Mouse (Mus musculus): ENCODE results near the gene Myo10.
"Not testable (repeated sequence)": the region's sequence is repeated elsewhere in the genome, so short reads cannot be mapped to it uniquely, and the experiment has no call there.

Myo10 gene

GRCm38 (mm10) chr15:25693708-25694107 lies 71.4 kb downstream of the Myo10 start:
- DNase-seq, result peak in 1 of 2 experiments; percentile 47

DNA sequence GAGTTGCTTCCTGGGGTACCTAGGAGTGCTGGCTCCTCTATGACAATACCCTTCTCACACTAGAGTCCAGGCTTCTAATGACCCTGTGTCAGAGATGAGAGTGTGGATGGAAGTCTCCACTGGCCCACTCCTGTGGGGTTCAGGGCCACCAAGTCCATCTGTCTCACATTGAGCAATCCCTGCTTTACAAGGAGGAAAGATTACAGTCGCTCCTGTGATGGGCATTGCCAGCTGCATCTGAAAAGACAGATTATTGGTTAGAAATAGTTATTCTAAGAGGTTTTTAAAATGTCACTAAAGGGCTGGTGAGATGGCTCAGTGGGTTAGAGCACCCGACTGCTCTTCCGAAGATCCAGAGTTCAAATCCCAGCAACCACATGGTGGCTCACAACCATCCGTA lies 72.4 kb downstream of the Myo10 start:
- DNase-seq, result no peak

GRCm38 (mm10) chr15:25695253-25695652 lies 72.9 kb downstream of the Myo10 start:
- DNase-seq, result no peak

GRCm38 (mm10) chr15:25695883-25696282 lies 73.6 kb downstream of the Myo10 start:
- DNase-seq, result no peak

DNA sequence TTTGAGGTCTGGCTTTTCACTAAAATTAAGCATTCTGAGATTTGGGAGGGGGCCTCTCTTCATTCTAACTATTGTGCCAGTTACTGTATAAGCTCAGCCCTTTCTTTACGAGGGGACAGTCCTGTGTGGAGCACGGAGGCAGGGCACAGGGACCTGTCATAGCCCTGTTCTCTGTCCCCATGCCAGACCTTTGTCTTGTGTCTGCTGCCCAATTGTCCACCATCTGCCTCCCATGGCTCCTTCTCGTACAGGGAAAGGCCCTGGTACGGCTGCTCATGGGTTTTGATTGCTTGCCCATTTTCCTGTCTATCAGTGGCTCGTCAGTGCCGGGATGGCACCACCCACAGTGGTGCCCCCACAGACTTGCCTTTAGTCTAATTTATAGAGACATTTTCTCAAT lies 74.3 kb downstream of the Myo10 start:
- DNase-seq, result peak; percentile 77 to 80

- DNase-seq, result no peak
These were observed 76.8 kb downstream of the Myo10 start for GRCm38 (mm10) chr15:25699032-25699557.

DNA sequence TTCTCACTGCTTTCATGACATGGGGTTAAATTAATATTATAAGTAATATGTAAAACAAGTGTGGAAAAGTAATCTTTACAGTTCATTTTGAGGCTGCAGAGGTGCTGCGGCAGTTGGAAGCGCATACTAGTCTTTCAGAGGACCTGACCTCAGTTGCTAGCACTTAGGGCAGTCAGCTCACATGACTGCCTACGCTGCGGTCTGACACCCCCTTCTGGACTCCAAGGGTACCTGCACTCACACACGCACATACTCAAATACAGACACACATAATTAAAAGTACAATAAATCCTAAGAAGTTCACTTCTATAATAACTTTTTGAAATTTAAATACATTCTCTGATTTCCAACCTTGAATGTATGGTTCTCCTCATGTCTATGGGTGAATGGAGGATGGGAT lies 80.3 kb downstream of the Myo10 start:
- no peak for DNase-seq

GRCm38 (mm10) chr15:25704809-25705585 lies 82.7 kb downstream of the Myo10 start:
- peak; percentile 64 to 75 for DNase-seq

GRCm38 (mm10) chr15:25706874-25707554 lies 84.7 kb downstream of the Myo10 start:
- peak; percentile 73 to 75 for DNase-seq

DNA sequence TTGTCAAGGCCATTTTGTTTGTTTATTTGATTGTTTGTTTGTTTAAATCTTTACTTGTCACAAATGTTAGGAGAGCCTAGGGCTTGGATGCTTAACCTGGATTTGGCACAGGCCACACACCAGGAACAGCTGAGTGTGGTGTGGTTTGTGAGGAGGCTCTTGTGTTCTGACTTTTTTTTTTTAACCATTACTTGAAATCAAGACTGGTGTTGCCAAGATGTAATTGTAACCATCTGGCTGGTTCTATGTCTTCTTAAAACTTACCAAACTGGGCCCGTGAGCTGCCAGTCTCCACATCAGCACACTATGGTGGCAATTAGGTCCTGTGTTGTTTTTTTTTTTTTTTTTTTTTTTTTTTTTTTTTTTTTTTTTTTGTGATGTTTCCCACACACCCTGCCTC lies 85.6 kb downstream of the Myo10 start:
- DNase-seq, result no peak

GRCm38 (mm10) chr15:25710876-25711275 lies 88.6 kb downstream of the Myo10 start:
- DNase-seq, result no peak

GRCm38 (mm10) chr15:25712877-25713276 lies 90.6 kb downstream of the Myo10 start:
- peak in 1 of 2 experiments; percentile 26 for DNase-seq

DNA sequence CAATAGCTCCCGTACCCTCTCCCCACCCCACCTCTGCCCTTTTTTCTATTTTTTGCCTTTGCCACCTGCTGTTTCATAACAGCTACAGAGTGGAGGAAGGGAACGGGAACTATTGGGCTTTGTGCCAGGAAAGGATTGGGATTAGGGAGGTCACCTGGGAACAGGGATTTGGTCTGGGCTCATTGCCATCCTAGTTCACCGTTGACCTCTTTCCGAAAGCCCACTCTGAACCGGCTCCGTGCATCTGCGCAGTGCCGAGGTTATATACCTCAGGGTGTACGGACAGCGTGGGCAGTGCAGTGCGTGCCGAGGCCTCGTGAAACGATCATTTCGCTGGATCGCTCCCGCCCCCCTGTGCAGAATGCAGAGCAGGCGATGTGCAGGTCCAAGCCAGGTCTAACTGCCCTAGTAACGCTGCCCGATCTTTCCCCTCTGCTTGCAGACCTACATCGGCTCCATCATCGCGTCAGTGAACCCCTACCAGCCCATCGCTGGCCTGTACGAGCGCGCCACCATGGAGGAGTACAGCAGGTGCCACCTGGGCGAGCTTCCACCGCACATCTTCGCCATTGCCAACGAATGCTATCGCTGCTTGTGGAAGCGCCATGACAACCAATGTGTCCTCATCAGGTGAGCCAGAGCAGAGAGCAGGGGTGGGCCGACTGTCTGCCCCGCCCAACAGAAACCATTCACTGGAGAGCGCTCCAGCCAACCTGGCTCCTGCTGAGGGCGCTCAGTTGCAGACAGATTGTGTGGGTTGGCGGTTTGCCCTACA lies 91.4 kb downstream of the Myo10 start:
- DNase-seq, result peak; percentile 92

DNA sequence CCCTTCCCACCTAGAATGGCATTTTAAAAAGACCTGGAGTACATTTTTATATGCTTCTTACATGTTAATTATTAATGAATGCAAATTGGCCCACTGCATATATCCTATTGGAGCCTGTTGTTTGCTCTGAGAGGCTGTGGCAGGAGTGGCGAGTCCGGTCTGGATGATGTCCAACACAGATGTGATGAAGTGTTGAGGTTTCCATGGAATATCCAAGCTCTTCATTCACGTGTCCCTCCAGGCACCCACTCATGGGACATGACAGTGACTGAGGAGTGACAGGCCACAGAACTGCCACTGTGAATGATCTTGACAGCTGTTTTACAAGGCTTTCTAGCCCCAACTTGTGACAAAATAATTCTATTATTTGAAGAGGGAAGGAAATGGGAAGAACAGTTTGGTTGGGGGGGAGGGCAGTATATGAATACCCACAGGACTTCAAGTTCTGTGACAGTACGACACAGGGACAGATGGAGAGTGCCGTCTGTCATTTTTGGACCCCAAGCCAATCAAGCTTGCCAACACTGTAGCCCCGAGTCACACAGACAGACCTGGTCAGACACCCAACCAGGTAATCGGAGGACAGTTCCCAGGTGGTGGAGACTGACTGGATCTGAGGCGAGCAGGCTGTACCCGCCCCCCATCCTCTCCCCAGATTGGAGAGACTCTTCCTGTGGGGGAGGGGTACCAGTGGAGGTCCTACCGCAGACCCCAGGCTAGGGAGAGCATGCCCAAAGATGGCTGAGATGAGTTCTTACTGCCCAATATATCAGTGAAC lies 93.1 kb downstream of the Myo10 start:
- DNase-seq, result peak; percentile 85 to 93

GRCm38 (mm10) chr15:25715996-25716395 lies 93.7 kb downstream of the Myo10 start:
- DNase-seq, result peak in 1 of 2 experiments; percentile 66

- peak; percentile 94 to 96 for DNase-seq
These were observed 94.7 kb downstream of the Myo10 start for GRCm38 (mm10) chr15:25717006-25717405.

- DNase-seq, result not testable (repeated sequence)
These were observed 95.8 kb downstream of the Myo10 start for GRCm38 (mm10) chr15:25718104-25718503.

- peak in 1 of 2 experiments; percentile 56 for DNase-seq
These were observed 96.9 kb downstream of the Myo10 start for GRCm38 (mm10) chr15:25719270-25719669.

GRCm38 (mm10) chr15:25720263-25720662 lies 97.9 kb downstream of the Myo10 start:
- DNase-seq, result no peak

- no peak for DNase-seq
These were observed 101.2 kb downstream of the Myo10 start for GRCm38 (mm10) chr15:25723281-25724113.

- no peak for DNase-seq
These were observed 102.2 kb downstream of the Myo10 start for GRCm38 (mm10) chr15:25724549-25724948.

Data from cerebellum, postnatal 14 days (tissue).